ENCODE assay signal across 21 mouse cellular contexts in genomic region chr2:79519799-79520449, GRCm38 (mm10).
DNase-seq lines count a peak whose midpoint lies in the region; TF ChIP-seq lines count a peak whose summit lies in the region.
"Had no signal": no experiment of that assay in that cellular context is flagged by ENCODE, and none has a peak within 500 bp of the region (broad histone marks: within the 10 kb centered on the region; RNA-seq: fewer than 3 reads in every experiment).

No protein-coding gene starts in this region.

- no peak overlapping the region for H3K27ac ChIP-seq in kidney, adult 2 months (ENCODE audit: insufficient read depth, low read depth, low read length)
- peak overlapping the region; percentile 56; the same call in 1 of the 2 replicates for H3K27ac ChIP-seq in small intestine, adult 2 months (ENCODE audit: insufficient read depth, low read depth, low read length)
- H3K27ac ChIP-seq: embryonic facial prominence, embryonic 13.5 days; hindbrain, embryonic 13.5 days; liver, embryonic 14.5 days; midbrain, embryonic 12.5 days; neural tube, embryonic 13.5 days had no signal

- H3K27me3 ChIP-seq in kidney, adult 2 months (replicated peaks; ENCODE audit: control insufficient read depth, insufficient read depth, low read length) = no peaks in the 10 kb centered on the region
- H3K27me3 ChIP-seq in small intestine, adult 2 months (ENCODE audit: control insufficient read depth, insufficient read depth, low read length) = no peaks in the 10 kb centered on the region
- H3K27me3 ChIP-seq: embryonic facial prominence, embryonic 13.5 days; hindbrain, embryonic 13.5 days; midbrain, embryonic 12.5 days; neural tube, embryonic 13.5 days had no signal

- H3K36me3 ChIP-seq in kidney, adult 2 months (ENCODE audit: control insufficient read depth, insufficient read depth, low read length) = no peaks in the 10 kb centered on the region
- H3K36me3 ChIP-seq in small intestine, adult 2 months (ENCODE audit: control insufficient read depth, insufficient read depth, low read length) = no peaks in the 10 kb centered on the region
- H3K36me3 ChIP-seq: embryonic facial prominence, embryonic 13.5 days; G1E; hindbrain, embryonic 13.5 days; midbrain, embryonic 12.5 days; neural tube, embryonic 13.5 days had no signal

- H3K4me1 ChIP-seq in kidney, adult 2 months (ENCODE audit: control insufficient read depth, insufficient read depth, low read length) = no peaks in the 10 kb centered on the region; the same call in 1 of the 2 replicates
- H3K4me1 ChIP-seq in small intestine, adult 2 months (ENCODE audit: control insufficient read depth, insufficient read depth, insufficient read length, low read length) = peaks cover 7% of the 10 kb centered on the region; the same call in 1 of the 2 replicates
- H3K4me1 ChIP-seq: embryonic facial prominence, embryonic 13.5 days; hindbrain, embryonic 13.5 days; midbrain, embryonic 12.5 days; neural tube, embryonic 13.5 days had no signal

- H3K4me3 ChIP-seq in kidney, adult 2 months (ENCODE audit: insufficient read depth, low read depth, low read length) = no peak overlapping the region
- H3K4me3 ChIP-seq in small intestine, adult 2 months (ENCODE audit: low read depth, low read length) = no peak overlapping the region
- H3K4me3 ChIP-seq: embryonic facial prominence, embryonic 13.5 days; hindbrain, embryonic 13.5 days; midbrain, embryonic 12.5 days; neural tube, embryonic 13.5 days had no signal

- no peak for TF ChIP-seq CTCF in kidney, adult 2 months (conservative IDR thresholded peaks at IDR 0.05; ENCODE audit: insufficient read depth, insufficient read length, low read depth, low read length)
- TF ChIP-seq CTCF in small intestine, adult 2 months (IDR thresholded peaks at IDR 0.05; ENCODE audit: extremely low read depth, insufficient read length, insufficient replicate concordance, low read depth, low read length) = no peak

- WGBS in kidney, adult 2 months = 78% methylated on average over 6 of the region's 6 CpGs
- WGBS in small intestine, adult 2 months = 32% methylated on average over 6 of the region's 6 CpGs

- peak; percentile 12 for DNase-seq in adrenal gland, postnatal 14 days
- DNase-seq in adrenal gland, adult (ENCODE audit: inconsistent age in 2 of 2, low spot score in 1 of 2) = no peak
- DNase-seq in kidney, adult 2 months = peak; percentile 40
- DNase-seq in kidney, postnatal 4 days = no peak
- DNase-seq in adipocyte (ENCODE audit: low spot score) (peak; percentile 75), MN1 (ENCODE audit: low spot score) (no peak)
- DNase-seq in layer of hippocampus, adult 18-20 months (ENCODE audit: low spot score in 2 of 2) = no peak
- DNase-seq: adrenal gland, adult 2 months; cerebellum, adult 11 months; cerebellum, postnatal 10 days; gastrocnemius, postnatal 36 days; kidney, postnatal 10 days; spleen, adult 18-20 months; thymus, postnatal 14 days had no signal

- no peak for TF ChIP-seq POLR2A in kidney, adult 2 months (IDR thresholded peaks at IDR 0.05; ENCODE audit: low read depth, low read length)
- TF ChIP-seq POLR2A in small intestine, adult 2 months (IDR thresholded peaks at IDR 0.05; ENCODE audit: low read depth, low read length) = no peak

Comparison
In these comparisons a context has a peak if more than half of its experiments do, and no peak if none do; other contexts are left out.
1. DNase-seq: peak in adrenal gland, postnatal 14 days (single experiment), kidney, adult 2 months (single experiment) and adipocyte (single experiment); none in adrenal gland, adult (0 of 2), kidney, postnatal 4 days (0 of 2), layer of hippocampus, adult 18-20 months (0 of 2) and MN1 (single experiment).